Mouse (Mus musculus) limb, embryonic 14.5 days (tissue): ENCODE results near the gene Rnaseh2a. TPM values are rescaled to one million over a fixed set of nuclear protein-coding genes. Genes with fewer than 3 reads are reported as not detected.

Experiments
- ATAC-seq: fragments of 200-750 bp; cut with Nextera tagmentation; 2 replicates; pipeline ENCODE4 v1.8.0; 2017; ENCODE audit warnings: low read depth, moderate number of reproducible peaks, moderate TSS enrichment; ENCODE audit not compliant: low FRiP score
- DNase-seq: peaks from one replicate; pipeline ENCODE4 v3.0.0-alpha.2; 2015; ENCODE audit warnings: low spot score
- H3K27ac ChIP-seq: fragments of 300-500 bp; sonication (generic); replicated peaks from 2 replicates; pipeline ENCODE4 v1.5.1; 2014; ENCODE audit warnings: low read depth, mild to moderate bottlenecking, low read length, moderate library complexity, mixed read lengths
- H3K27me3 ChIP-seq: fragments of 300-500 bp; sonication (generic); 2 replicates; pipeline ENCODE4 v1.6.1; 2014; ENCODE audit warnings: low read length, mixed read lengths; ENCODE audit not compliant: control insufficient read depth, insufficient read depth
- H3K36me3 ChIP-seq: fragments of 300-500 bp; sonication (generic); 2 replicates; pipeline ENCODE4 v1.6.1; 2014; ENCODE audit warnings: mild to moderate bottlenecking, low read length, moderate library complexity, mixed read lengths; ENCODE audit not compliant: control insufficient read depth, insufficient read depth
- H3K4me1 ChIP-seq: fragments of 300-500 bp; sonication (generic); 2 replicates; pipeline ENCODE4 v1.6.1; 2014; ENCODE audit warnings: antibody characterized with exemption, low read length, mixed read lengths; ENCODE audit not compliant: control insufficient read depth, insufficient read depth
- H3K4me2 ChIP-seq: fragments of 300-500 bp; sonication (generic); replicated peaks from 2 replicates; pipeline ENCODE4 v1.6.1; 2014; ENCODE audit warnings: low read depth, mild to moderate bottlenecking, low read length, moderate library complexity; ENCODE audit not compliant: severe bottlenecking
- H3K4me3 ChIP-seq: fragments of 300-500 bp; sonication (generic); replicated peaks from 2 replicates; pipeline ENCODE4 v1.5.1; 2014; ENCODE audit warnings: low read length
- H3K9ac ChIP-seq: fragments of 300-500 bp; sonication (generic); 2 replicates; pipeline ENCODE4 v1.6.1; 2014; ENCODE audit warnings: mild to moderate bottlenecking, low read depth, low read length, moderate library complexity; ENCODE audit not compliant: severe bottlenecking
- H3K9me3 ChIP-seq: fragments of 300-500 bp; sonication (generic); 2 replicates; pipeline ENCODE4 v1.6.1; 2016; ENCODE audit warnings: low read length; ENCODE audit not compliant: control insufficient read depth
- POLR2A ChIP-seq: fragments of 200-500 bp; IDR thresholded peaks from 2 replicates; pipeline ENCODE4 v1.8.0; 2012; ENCODE audit warnings: inconsistent platforms, mild to moderate bottlenecking, moderate library complexity, borderline replicate concordance; ENCODE audit not compliant: insufficient read depth, insufficient read length; ENCODE audit errors: extremely low read depth
- WGBS: fragments of 180-500 bp; shearing (Covaris S2); extraction: QIAGEN DNeasy Blood & Tissue Kit; methylation state at CpG from one replicate; pipeline ENCODE4 v1.1.7; 2014; 5-methylcytosine and 5-hydroxymethylcytosine counted together
- polyA plus RNA-seq, 2 experiments: library from polyadenylated mRNA; depleted of rRNA in 1 of 2; stranded (reverse) in 1 of 2; unstranded in 1 of 2; fragments of >200 nt; fragmentation: Nextera tagmentation in 1 of 2; extraction: Ambion mirVana in 1 of 2; gene quantifications; 2 replicates each; pipeline versions ENCODE4 v1.2.1 to v1.2.3; 2012 to 2014

Rnaseh2a gene
- polyA plus RNA-seq, 2 experiments: 60.8 to 90.8 TPM

GRCm38 (mm10) chr8:84994375-84994774, 24.8 kb upstream of the Rnaseh2a start:
- H3K36me3 ChIP-seq: 0 out of 2 replicates have a peak, but pooled peaks cover 6% of the 10 kb centered on the region
- H3K9ac ChIP-seq: no peak overlapping the region
- H3K4me3 ChIP-seq: no peak overlapping the region
- no peak overlapping the region for H3K4me2 ChIP-seq
- DNase-seq: no peak
- no peak for ATAC-seq
- H3K9me3 ChIP-seq: no peaks in the 10 kb centered on the region
- no peak overlapping the region for H3K27ac ChIP-seq
- no peaks in the 10 kb centered on the region for H3K27me3 ChIP-seq
- no peak for TF ChIP-seq POLR2A
- 91% methylated on average over 9 of the region's 9 CpGs for WGBS
- H3K4me1 ChIP-seq: peaks cover 6% of the 10 kb centered on the region

GRCm38 (mm10) chr8:84990836-84991235, 21.3 kb upstream of the Rnaseh2a start:
- Histone ChIP-seq H3K4me2 (peak overlapping the region; percentile 75), H3K9ac (peak overlapping the region; percentile 69), H3K27me3 (no peaks in the 10 kb centered on the region), H3K4me3 (peak overlapping the region; percentile 67), H3K27ac (0 out of 2 replicates have a peak overlapping the region, but pooled peaks have one; percentile 43), H3K9me3 (no peaks in the 10 kb centered on the region), H3K36me3 (0 out of 2 replicates have a peak, but pooled peaks cover 6% of the 10 kb centered on the region), H3K4me1 (peaks cover 8% of the 10 kb centered on the region)
- ATAC-seq (peak; percentile 19; the same call in 1 of the 2 replicates), DNase-seq (peak; percentile 79)
- 1% methylated on average over 15 of the region's 15 CpGs for WGBS
- no peak for TF ChIP-seq POLR2A

GRCm38 (mm10) chr8:84990349-84990748, 20.8 kb upstream of the Rnaseh2a start, which contains the start of gene Hook2:
TSS of gene Hook2 (plus strand) at chr8:84990603.
- 0 out of 2 replicates have a peak, but pooled peaks cover 6% of the 10 kb centered on the region for H3K36me3 ChIP-seq
- ATAC-seq (peak; percentile 94), DNase-seq (peak; percentile 98)
- H3K9ac ChIP-seq: peak within 1 kb of the TSS; percentile 69
- peak within 1 kb of the TSS; percentile 75 for H3K4me2 ChIP-seq
- H3K27ac ChIP-seq: peak within 1 kb of the TSS; percentile 44; the same call in 1 of the 2 replicates
- H3K4me3 ChIP-seq: peak within 1 kb of the TSS; percentile 67
- H3K4me1 ChIP-seq: peaks cover 11% of the 10 kb centered on the region
- 5% methylated on average over 26 of the region's 28 CpGs for WGBS
- peak; percentile 70; the same call in 1 of the 2 replicates for TF ChIP-seq POLR2A
- no peaks in the 10 kb centered on the region for H3K9me3 ChIP-seq
- H3K27me3 ChIP-seq: no peaks in the 10 kb centered on the region

- peak overlapping the region; percentile 44; the same call in 1 of the 2 replicates for H3K27ac ChIP-seq
- H3K4me1 ChIP-seq: peaks cover 16% of the 10 kb centered on the region
- H3K9me3 ChIP-seq: no peaks in the 10 kb centered on the region
- WGBS: under 1% methylated on average over 15 of the region's 15 CpGs
- peak; percentile 69 for ATAC-seq
- H3K9ac ChIP-seq: peak overlapping the region; percentile 69
- DNase-seq: peak; percentile 89
- 0 out of 2 replicates have a peak, but pooled peaks cover 3% of the 10 kb centered on the region for H3K36me3 ChIP-seq
- TF ChIP-seq POLR2A: no peak
- peak overlapping the region; percentile 67 for H3K4me3 ChIP-seq
- H3K4me2 ChIP-seq: peak overlapping the region; percentile 75
- H3K27me3 ChIP-seq: no peaks in the 10 kb centered on the region
Measured at GRCm38 (mm10) chr8:84989810-84990209, 20.2 kb upstream of the Rnaseh2a start.

GRCm38 (mm10) chr8:84989311-84989731, 19.8 kb upstream of the Rnaseh2a start:
- Histone ChIP-seq H3K4me2 (peak overlapping the region; percentile 75), H3K4me1 (peaks cover 21% of the 10 kb centered on the region), H3K27me3 (no peaks in the 10 kb centered on the region), H3K36me3 (no peaks in the 10 kb centered on the region), H3K4me3 (0 out of 2 replicates have a peak overlapping the region, but pooled peaks have one; percentile 67), H3K9me3 (no peaks in the 10 kb centered on the region), H3K27ac (no peak overlapping the region), H3K9ac (no peak overlapping the region)
- WGBS: 6% methylated on average over 15 of the region's 15 CpGs
- DNase-seq (no peak), ATAC-seq (no peak)
- TF ChIP-seq POLR2A: no peak

- Histone ChIP-seq H3K27me3 (no peaks in the 10 kb centered on the region), H3K27ac (no peak overlapping the region)
- WGBS: 61% methylated on average over 2 of the region's 2 CpGs
Measured at GRCm38 (mm10) chr8:84987903-84988302, 18.3 kb upstream of the Rnaseh2a start.

More at GRCm38 (mm10) chr8:84987903-84988302, 18.3 kb upstream of the Rnaseh2a start:
- Histone ChIP-seq H3K9me3 (no peaks in the 10 kb centered on the region), H3K4me3 (no peak overlapping the region), H3K4me2 (no peak overlapping the region), H3K9ac (no peak overlapping the region), H3K36me3 (no peaks in the 10 kb centered on the region), H3K4me1 (peaks cover 23% of the 10 kb centered on the region)
- TF ChIP-seq POLR2A: no peak
- DNase-seq: no peak
- no peak for ATAC-seq
